Mouse (Mus musculus): ENCODE results near the gene Gpx4.

Gpx4 gene

GRCm38 (mm10) chr10:80103032-80103431 is 56.1 kb downstream of the Gpx4 start:
- no peak for DNase-seq (ENCODE audit: low spot score in 2 of 2)

GRCm38 (mm10) chr10:80104181-80104580 is 57.2 kb downstream of the Gpx4 start:
- DNase-seq (ENCODE audit: low spot score in 2 of 2): no peak

- DNase-seq (ENCODE audit: low spot score in 2 of 2): no peak
These were observed 58.5 kb downstream of the Gpx4 start, which contains the start of gene Sbno2 for GRCm38 (mm10) chr10:80105460-80105859. Sbno2 (minus strand) TSS chr10:80105571.

- DNase-seq (ENCODE audit: low spot score in 2 of 2): no peak
These were observed 59.0 kb downstream of the Gpx4 start for GRCm38 (mm10) chr10:80105926-80106325.
